Mouse (Mus musculus): Measurements from ENCODE around the gene Gcn1l1. TPM values are rescaled to one million over a fixed set of nuclear protein-coding genes. Genes with fewer than 3 reads are reported as not detected.
A peak's percentile ranks its signal among the peaks of the same experiment; 100 is the strongest.

The Gcn1l1 gene
- polyA plus RNA-seq, 1 experiment from 2014 or later = 25.5 TPM

- H3K9me3 ChIP-seq (ENCODE audit: control insufficient read depth, low read length) = no peaks in the 10 kb centered on the region
- no peak overlapping the region for H3K27ac ChIP-seq (ENCODE audit: low read length)
- H3K4me2 ChIP-seq (ENCODE audit: low read depth, low read length) = no peak overlapping the region
- H3K36me3 ChIP-seq (ENCODE audit: control insufficient read depth, insufficient read depth, low read length) = peaks cover 28% of the 10 kb centered on the region
- H3K4me3 ChIP-seq (ENCODE audit: low read length) = no peak overlapping the region
- no peak overlapping the region for H3K9ac ChIP-seq (ENCODE audit: low read depth, low read length)
- peaks cover 3% of the 10 kb centered on the region; the same call in 1 of the 2 replicates for H3K4me1 ChIP-seq (ENCODE audit: control insufficient read depth, insufficient read depth, low read length)
- H3K27me3 ChIP-seq (replicated peaks; ENCODE audit: control insufficient read depth, insufficient read depth, low read length) = no peaks in the 10 kb centered on the region
- no peak for ATAC-seq
- WGBS = 90% methylated on average over 33 of the region's 33 CpGs
Observed at GRCm38 (mm10) chr5:115553801-115554420, 11.1 kb upstream of the Gcn1l1 start.

- no peak for ATAC-seq
- WGBS = 86% methylated on average over 18 of the region's 18 CpGs
Observed at GRCm38 (mm10) chr5:115554536-115555291, 10.3 kb upstream of the Gcn1l1 start.

GRCm38 (mm10) chr5:115556217-115556616 lies 8.8 kb upstream of the Gcn1l1 start:
- no peak for ATAC-seq
- Histone ChIP-seq H3K4me1 (ENCODE audit: control insufficient read depth, insufficient read depth, low read length) (peaks cover 14% of the 10 kb centered on the region), H3K4me2 (ENCODE audit: low read depth, low read length) (no peak overlapping the region), H3K27ac (ENCODE audit: low read length) (peak overlapping the region; percentile 61), H3K27me3 (replicated peaks; ENCODE audit: control insufficient read depth, insufficient read depth, low read length) (no peaks in the 10 kb centered on the region), H3K9me3 (ENCODE audit: control insufficient read depth, low read length) (no peaks in the 10 kb centered on the region), H3K9ac (ENCODE audit: low read depth, low read length) (no peak overlapping the region), H3K36me3 (ENCODE audit: control insufficient read depth, insufficient read depth, low read length) (peaks cover 18% of the 10 kb centered on the region), H3K4me3 (ENCODE audit: low read length) (no peak overlapping the region)
- WGBS = 11% methylated on average over 8 of the region's 8 CpGs

More at GRCm38 (mm10) chr5:115554536-115555291, 10.3 kb upstream of the Gcn1l1 start:
- H3K9me3 ChIP-seq (ENCODE audit: control insufficient read depth, low read length) = no peaks in the 10 kb centered on the region
- no peak overlapping the region for H3K9ac ChIP-seq (ENCODE audit: low read depth, low read length)
- H3K4me2 ChIP-seq (ENCODE audit: low read depth, low read length) = no peak overlapping the region
- peaks cover 3% of the 10 kb centered on the region; the same call in 1 of the 2 replicates for H3K4me1 ChIP-seq (ENCODE audit: control insufficient read depth, insufficient read depth, low read length)
- no peaks in the 10 kb centered on the region for H3K27me3 ChIP-seq (replicated peaks; ENCODE audit: control insufficient read depth, insufficient read depth, low read length)
- no peak overlapping the region for H3K4me3 ChIP-seq (ENCODE audit: low read length)
- H3K36me3 ChIP-seq (ENCODE audit: control insufficient read depth, insufficient read depth, low read length) = peaks cover 25% of the 10 kb centered on the region
- H3K27ac ChIP-seq (ENCODE audit: low read length) = peak overlapping the region; percentile 61; the same call in 1 of the 2 replicates

- peaks cover 10% of the 10 kb centered on the region for H3K36me3 ChIP-seq (ENCODE audit: control insufficient read depth, insufficient read depth, low read length)
- 87% methylated on average over 14 of the region's 14 CpGs for WGBS
Observed at GRCm38 (mm10) chr5:115558182-115558794, 6.8 kb upstream of the Gcn1l1 start.

GRCm38 (mm10) chr5:115559237-115560101 lies 5.6 kb upstream of the Gcn1l1 start, which contains the start of gene Rplp0:
Gene Rplp0, plus strand, starts transcription at chr5:115559467.
- under 1% methylated on average over 77 of the region's 78 CpGs for WGBS
- H3K4me3 ChIP-seq (ENCODE audit: low read length) = peak within 1 kb of the TSS; percentile 70
- peaks cover 8% of the 10 kb centered on the region; the same call in 1 of the 2 replicates for H3K36me3 ChIP-seq (ENCODE audit: control insufficient read depth, insufficient read depth, low read length)
- peaks cover 14% of the 10 kb centered on the region for H3K4me1 ChIP-seq (ENCODE audit: control insufficient read depth, insufficient read depth, low read length)
- H3K27ac ChIP-seq (ENCODE audit: low read length) = peak within 1 kb of the TSS; percentile 65
- no peaks in the 10 kb centered on the region for H3K9me3 ChIP-seq (ENCODE audit: control insufficient read depth, low read length)
- peak within 1 kb of the TSS; percentile 93 for H3K9ac ChIP-seq (ENCODE audit: low read depth, low read length)
- no peaks in the 10 kb centered on the region for H3K27me3 ChIP-seq (replicated peaks; ENCODE audit: control insufficient read depth, insufficient read depth, low read length)
- peak; percentile 97 for ATAC-seq
- peak within 1 kb of the TSS; percentile 85 for H3K4me2 ChIP-seq (ENCODE audit: low read depth, low read length)

More at GRCm38 (mm10) chr5:115558182-115558794, 6.8 kb upstream of the Gcn1l1 start:
- Histone ChIP-seq H3K27me3 (replicated peaks; ENCODE audit: control insufficient read depth, insufficient read depth, low read length) (no peaks in the 10 kb centered on the region), H3K4me3 (ENCODE audit: low read length) (no peak overlapping the region), H3K27ac (ENCODE audit: low read length) (no peak overlapping the region), H3K9ac (ENCODE audit: low read depth, low read length) (no peak overlapping the region), H3K4me1 (ENCODE audit: control insufficient read depth, insufficient read depth, low read length) (peaks cover 14% of the 10 kb centered on the region), H3K9me3 (ENCODE audit: control insufficient read depth, low read length) (no peaks in the 10 kb centered on the region), H3K4me2 (ENCODE audit: low read depth, low read length) (no peak overlapping the region)
- ATAC-seq = no peak

- no peaks in the 10 kb centered on the region for H3K9me3 ChIP-seq (ENCODE audit: control insufficient read depth, low read length)
- no peak for ATAC-seq
- 31% methylated on average over 13 of the region's 13 CpGs for WGBS
- H3K9ac ChIP-seq (ENCODE audit: low read depth, low read length) = peak overlapping the region; percentile 93
- H3K27ac ChIP-seq (ENCODE audit: low read length) = no peak overlapping the region; the same call in 1 of the 2 replicates
- H3K4me2 ChIP-seq (ENCODE audit: low read depth, low read length) = peak overlapping the region; percentile 85
- peaks cover 8% of the 10 kb centered on the region; the same call in 1 of the 2 replicates for H3K36me3 ChIP-seq (ENCODE audit: control insufficient read depth, insufficient read depth, low read length)
- peak overlapping the region; percentile 70 for H3K4me3 ChIP-seq (ENCODE audit: low read length)
- no peaks in the 10 kb centered on the region for H3K27me3 ChIP-seq (replicated peaks; ENCODE audit: control insufficient read depth, insufficient read depth, low read length)
- peaks cover 17% of the 10 kb centered on the region for H3K4me1 ChIP-seq (ENCODE audit: control insufficient read depth, insufficient read depth, low read length)
Observed at GRCm38 (mm10) chr5:115560336-115560905, 4.6 kb upstream of the Gcn1l1 start.

GRCm38 (mm10) chr5:115563771-115564585 lies 1.1 kb upstream of the Gcn1l1 start:
- 39% methylated on average over 5 of the region's 5 CpGs for WGBS
- Histone ChIP-seq H3K9me3 (ENCODE audit: control insufficient read depth, low read length) (no peaks in the 10 kb centered on the region), H3K36me3 (ENCODE audit: control insufficient read depth, insufficient read depth, low read length) (peaks cover 8% of the 10 kb centered on the region; the same call in 1 of the 2 replicates), H3K27me3 (replicated peaks; ENCODE audit: control insufficient read depth, insufficient read depth, low read length) (no peaks in the 10 kb centered on the region), H3K9ac (ENCODE audit: low read depth, low read length) (no peak overlapping the region), H3K4me2 (ENCODE audit: low read depth, low read length) (no peak overlapping the region), H3K4me1 (ENCODE audit: control insufficient read depth, insufficient read depth, low read length) (peaks cover 22% of the 10 kb centered on the region), H3K4me3 (ENCODE audit: low read length) (no peak overlapping the region), H3K27ac (ENCODE audit: low read length) (no peak overlapping the region)
- no peak for ATAC-seq

- Histone ChIP-seq H3K4me1 (ENCODE audit: control insufficient read depth, insufficient read depth, low read length) (peaks cover 24% of the 10 kb centered on the region), H3K27ac (ENCODE audit: low read length) (peak overlapping the region; percentile 43)
Observed at GRCm38 (mm10) chr5:115565403-115565802, 349 bp downstream of the Gcn1l1 start.

More at GRCm38 (mm10) chr5:115565403-115565802, 349 bp downstream of the Gcn1l1 start:
- H3K9ac ChIP-seq (ENCODE audit: low read depth, low read length) = peak overlapping the region; percentile 92
- ATAC-seq = peak; percentile 29
- H3K36me3 ChIP-seq (ENCODE audit: control insufficient read depth, insufficient read depth, low read length) = peaks cover 8% of the 10 kb centered on the region; the same call in 1 of the 2 replicates
- peak overlapping the region; percentile 96 for H3K4me3 ChIP-seq (ENCODE audit: low read length)
- H3K4me2 ChIP-seq (ENCODE audit: low read depth, low read length) = peak overlapping the region; percentile 62
- WGBS = under 1% methylated on average over 39 of the region's 46 CpGs
- no peaks in the 10 kb centered on the region for H3K9me3 ChIP-seq (ENCODE audit: control insufficient read depth, low read length)
- no peaks in the 10 kb centered on the region for H3K27me3 ChIP-seq (replicated peaks; ENCODE audit: control insufficient read depth, insufficient read depth, low read length)
